Mouse (Mus musculus) monocyte, adult 5-6 weeks (primary cell): ENCODE measurements at regions not wholly inside any gene's neighbourhood (a gene's known extent, or its start where the extent isn't known, plus 50 kb on each side); places are given as distances from the start of the nearest gene placed in this dataset.

Experiments used
- ATAC-seq: fragments of 153-309, 156-312 bp; replicated peaks from 2 replicates; pipeline ENCODE4 v1.8.0; 2017; ENCODE audit warnings: mild to moderate bottlenecking; ENCODE audit not compliant: low TSS enrichment, insufficient number of reproducible peaks, severe bottlenecking, poor library complexity, low FRiP score

- no peak for ATAC-seq
These were observed 102.5 kb upstream of the Tmc3 start for GRCm38 (mm10) chr7:83482254-83482653.

DNA sequence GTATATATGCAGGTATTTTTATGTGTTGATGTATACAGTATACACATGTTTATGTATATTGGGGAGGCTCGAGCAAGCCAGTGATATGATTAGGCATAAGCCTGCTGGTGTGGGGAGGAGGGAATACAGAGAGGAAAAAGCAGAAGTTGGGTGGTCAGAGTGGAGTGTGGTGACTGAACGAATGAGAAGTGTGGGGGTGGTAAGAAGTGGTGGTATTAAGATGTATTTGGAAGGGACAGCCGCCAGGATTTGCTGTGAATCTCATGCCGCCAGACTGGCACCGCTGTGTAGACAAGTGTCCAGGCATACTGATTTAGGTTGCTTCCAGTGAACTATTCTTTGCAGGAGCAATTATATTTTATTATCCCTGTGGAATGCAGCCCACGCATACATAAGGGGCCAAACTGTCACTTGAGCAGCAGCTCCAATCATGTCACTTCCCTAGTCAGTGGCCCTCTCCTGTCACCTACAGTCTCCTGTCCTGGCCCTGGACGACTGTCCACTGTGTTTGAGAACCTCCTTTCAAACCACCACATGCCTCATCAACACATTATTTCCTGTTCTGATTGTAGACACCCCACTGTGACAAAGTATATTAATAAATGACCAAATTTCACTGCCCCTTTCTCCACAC is 101.9 kb upstream of the Tmc3 start:
- no peak for ATAC-seq

DNA sequence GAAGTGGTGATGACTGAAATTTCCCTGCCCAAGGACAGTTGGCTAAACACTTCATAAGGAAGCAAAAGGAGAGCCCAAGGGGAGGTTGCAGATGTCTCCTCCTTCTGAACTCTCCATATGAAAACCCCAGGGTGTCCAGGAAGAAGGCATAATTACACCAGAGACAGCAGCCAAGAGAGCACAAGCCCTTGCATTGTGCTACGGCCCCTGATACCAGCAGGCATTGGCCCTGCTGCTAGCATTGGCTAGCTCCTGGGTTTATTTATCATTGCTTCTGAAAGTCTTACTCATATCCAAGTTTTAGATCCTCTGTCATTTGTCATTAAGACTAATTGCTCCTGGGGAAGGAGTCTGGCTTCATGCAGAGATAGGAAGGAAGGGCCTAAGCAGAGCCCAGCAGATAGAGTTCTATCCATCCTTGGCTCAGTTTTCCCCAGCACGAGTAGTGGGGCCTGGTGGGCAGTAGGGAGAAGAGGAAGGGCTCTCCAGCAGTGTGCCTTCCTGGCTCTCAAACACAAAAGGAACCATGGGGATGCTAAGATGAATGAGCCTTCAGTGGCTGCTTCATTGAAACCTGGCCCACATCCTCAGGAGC is 98.5 kb upstream of the Tmc3 start:
- no peak for ATAC-seq

GRCm38 (mm10) chr7:83489790-83490189 is 94.9 kb upstream of the Tmc3 start:
- ATAC-seq: no peak

GRCm38 (mm10) chr7:83504996-83505645 is 79.6 kb upstream of the Tmc3 start:
- ATAC-seq: no peak

DNA sequence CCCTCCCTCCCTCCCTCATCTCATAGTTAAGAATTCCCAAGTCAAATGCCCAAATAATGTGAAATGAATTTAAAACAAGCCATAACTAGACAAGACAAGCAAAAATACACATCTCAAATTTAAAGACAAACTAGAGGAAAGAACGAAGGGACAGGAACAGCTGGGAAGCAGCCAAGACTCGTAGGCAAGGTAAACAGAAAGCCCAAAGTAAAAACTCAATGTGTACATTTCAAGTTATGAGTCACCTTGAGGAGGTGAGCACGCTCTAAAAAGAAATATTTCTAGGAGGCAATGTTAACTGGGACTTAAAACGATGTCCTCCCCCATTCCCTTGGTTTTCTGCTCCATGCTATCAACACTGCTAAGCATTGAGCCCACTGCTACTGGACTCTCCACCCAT is 68.4 kb upstream of the Tmc3 start:
- no peak for ATAC-seq

DNA sequence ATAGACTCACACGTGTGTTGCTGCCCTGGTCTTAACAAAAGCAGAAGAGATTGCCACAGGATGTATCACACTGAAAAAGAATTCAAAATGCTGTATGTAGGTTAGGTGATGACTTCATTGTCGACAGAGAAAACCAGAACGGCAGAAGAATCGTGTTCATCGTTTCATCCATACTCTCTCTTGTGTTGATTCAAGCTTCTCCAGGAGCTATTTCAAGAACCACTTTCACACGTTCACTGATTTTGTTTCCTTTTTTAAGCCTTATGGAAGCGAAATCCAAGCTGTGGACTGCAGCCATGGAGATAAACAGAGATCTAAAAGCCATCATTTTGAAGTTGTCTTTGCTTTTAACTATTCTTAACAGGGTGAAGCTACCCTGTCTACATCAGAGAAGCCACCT is 63.2 kb upstream of the Tmc3 start:
- no peak for ATAC-seq
